ENCODE assay signal across 16 mouse cellular contexts in genomic region chr9:78319499-78319898, GRCm38 (mm10). TPM values are rescaled to one million over a fixed set of nuclear protein-coding genes. Genes with fewer than 3 reads are reported as not detected.
A peak's percentile ranks its signal among the peaks of the same experiment; 100 is the strongest.
DNase-seq lines count a peak whose midpoint lies in the region; ATAC-seq and TF ChIP-seq lines count a peak whose summit lies in the region.
"Had no signal": no experiment of that assay in that cellular context is flagged by ENCODE, and none has a peak within 500 bp of the region (broad histone marks: within the 10 kb centered on the region; RNA-seq: fewer than 3 reads in every experiment).

No protein-coding gene starts in this region.

- no peaks in the 10 kb centered on the region for H3K4me1 ChIP-seq in lung, embryonic 14.5 days (ENCODE audit: insufficient read depth)
- H3K4me1 ChIP-seq in small intestine, adult 2 months (ENCODE audit: control insufficient read depth, insufficient read depth, insufficient read length, low read length): no peaks in the 10 kb centered on the region
- H3K4me1 ChIP-seq: embryonic facial prominence, embryonic 13.5 days; liver, embryonic 15.5 days; neural tube, embryonic 12.5 days had no signal

- WGBS in lung, embryonic 14.5 days: 11% methylated on average over 1 of the region's 1 CpGs
- WGBS in small intestine, adult 2 months: 8% methylated on average over 1 of the region's 1 CpGs

- no peaks in the 10 kb centered on the region for H3K9me3 ChIP-seq in lung, embryonic 14.5 days (ENCODE audit: low read depth, low read length)
- H3K9me3 ChIP-seq: embryonic facial prominence, embryonic 13.5 days; liver, embryonic 15.5 days; neural tube, embryonic 12.5 days had no signal

- no peak overlapping the region for H3K4me2 ChIP-seq in lung, embryonic 14.5 days
- H3K4me2 ChIP-seq: embryonic facial prominence, embryonic 13.5 days; heart, embryonic 11.5 days; liver, embryonic 15.5 days; neural tube, embryonic 12.5 days had no signal

- TF ChIP-seq POLR2A in small intestine, adult 2 months (IDR thresholded peaks at IDR 0.05; ENCODE audit: low read depth, low read length): no peak

- intact Hi-C loops in heart, postnatal 36 days (cut with DNase I): no loop called here
- intact Hi-C loops in gastrocnemius, postnatal 14 days (cut with DNase I; ENCODE audit: low total_unique reads): no loop called here

- no peaks in the 10 kb centered on the region for H3K27me3 ChIP-seq in lung, embryonic 14.5 days (ENCODE audit: insufficient read depth, low read length)
- H3K27me3 ChIP-seq in small intestine, adult 2 months (ENCODE audit: control insufficient read depth, insufficient read depth, low read length): no peaks in the 10 kb centered on the region
- H3K27me3 ChIP-seq: embryonic facial prominence, embryonic 13.5 days; liver, embryonic 15.5 days; neural tube, embryonic 12.5 days had no signal

- TF ChIP-seq CTCF in lung, embryonic 14.5 days (IDR thresholded peaks at IDR 0.05; ENCODE audit: low read depth): peak; percentile 69
- peak; percentile 35; the same call in 1 of the 2 replicates for TF ChIP-seq CTCF in small intestine, adult 2 months (IDR thresholded peaks at IDR 0.05; ENCODE audit: extremely low read depth, insufficient read length, insufficient replicate concordance, low read depth, low read length)

- no peak overlapping the region for H3K4me3 ChIP-seq in lung, embryonic 14.5 days (ENCODE audit: low read depth, low read length)
- no peak overlapping the region for H3K4me3 ChIP-seq in small intestine, adult 2 months (ENCODE audit: low read depth, low read length)
- H3K4me3 ChIP-seq: embryonic facial prominence, embryonic 13.5 days; liver, embryonic 15.5 days; neural tube, embryonic 12.5 days had no signal

- H3K27ac ChIP-seq in lung, embryonic 14.5 days (ENCODE audit: low read depth): no peak overlapping the region
- no peak overlapping the region for H3K27ac ChIP-seq in small intestine, adult 2 months (ENCODE audit: insufficient read depth, low read depth, low read length)
- H3K27ac ChIP-seq: embryonic facial prominence, embryonic 13.5 days; liver, embryonic 15.5 days; neural tube, embryonic 12.5 days had no signal

- H3K36me3 ChIP-seq in lung, embryonic 14.5 days (ENCODE audit: insufficient read depth): no peaks in the 10 kb centered on the region
- H3K36me3 ChIP-seq in small intestine, adult 2 months (ENCODE audit: control insufficient read depth, insufficient read depth, low read length): no peaks in the 10 kb centered on the region
- H3K36me3 ChIP-seq: embryonic facial prominence, embryonic 13.5 days; liver, embryonic 15.5 days; neural tube, embryonic 12.5 days had no signal

- peak; percentile 17 for DNase-seq in heart, adult 11 months
- DNase-seq in heart, postnatal 36 days: no peak
- DNase-seq in lung, embryonic 14.5 days: peak; percentile 39
- DNase-seq in lung, postnatal 4 days: no peak
- DNase-seq in Muller cell, postnatal 12 days (ENCODE audit: inconsistent ontology term): peak; percentile 14
- DNase-seq in gastrocnemius, postnatal 14 days: no peak
- DNase-seq: cerebellum, adult 11 months had no signal

- H3K9ac ChIP-seq in lung, embryonic 14.5 days: no peak overlapping the region
- H3K9ac ChIP-seq: embryonic facial prominence, embryonic 13.5 days; liver, embryonic 15.5 days; neural tube, embryonic 12.5 days had no signal

- no peak for ATAC-seq in lung, embryonic 14.5 days (ENCODE audit: insufficient read depth)
- no peak for ATAC-seq in activated CD4-positive, CD25-positive, alpha-beta regulatory T cell, adult 4 months

RNA-seq across cellular contexts. Expression of gene Omt2a, which starts 4.9 kb away (rescaled TPM):
- not detected for total RNA-seq in heart, postnatal 36 days (2021)
- polyA plus RNA-seq in lung, embryonic 14.5 days (2014; fragmentation: Nextera tagmentation; extraction: Ambion mirVana): not detected in 2 replicates
- polyA plus RNA-seq in small intestine, adult 2 months (2012; rRNA removed): not detected in 2 replicates
- not detected for polyA plus RNA-seq in activated CD4-positive, CD25-positive, alpha-beta regulatory T cell, adult 4 months (2017; shearing (Covaris generic))
- not detected for total RNA-seq in gastrocnemius, postnatal 14 days (2021)
- total RNA-seq: layer of hippocampus, adult 8-10 months; megakaryocyte-erythroid progenitor cell, adult 5-6 weeks had no signal
- polyA plus RNA-seq: embryonic facial prominence, embryonic 13.5 days; heart, embryonic 11.5 days; liver, embryonic 15.5 days; neural tube, embryonic 12.5 days; stomach, embryonic 16.5 days had no signal

RNA-seq across cellular contexts. Expression of gene Omt2b, which starts 7.9 kb away (rescaled TPM):
- total RNA-seq in heart, postnatal 36 days (2021): not detected
- polyA plus RNA-seq in lung, embryonic 14.5 days (2014; fragmentation: Nextera tagmentation; extraction: Ambion mirVana): not detected in 2 replicates
- not detected in 2 replicates for polyA plus RNA-seq in small intestine, adult 2 months (2012; rRNA removed)
- polyA plus RNA-seq in activated CD4-positive, CD25-positive, alpha-beta regulatory T cell, adult 4 months (2017; shearing (Covaris generic)): not detected
- total RNA-seq in gastrocnemius, postnatal 14 days (2021): not detected
- total RNA-seq: layer of hippocampus, adult 8-10 months; megakaryocyte-erythroid progenitor cell, adult 5-6 weeks had no signal
- polyA plus RNA-seq: embryonic facial prominence, embryonic 13.5 days; heart, embryonic 11.5 days; liver, embryonic 15.5 days; neural tube, embryonic 12.5 days; stomach, embryonic 16.5 days had no signal

RNA-seq across cellular contexts. Expression of gene Gm10639, which starts 29.8 kb away (rescaled TPM):
- total RNA-seq in heart, postnatal 36 days (2021): not detected
- polyA plus RNA-seq in lung, embryonic 14.5 days (2014; fragmentation: Nextera tagmentation; extraction: Ambion mirVana): not detected in 2 replicates
- 0.17 TPM in 1 of 2 replicates, not detected in the other for polyA plus RNA-seq in small intestine, adult 2 months (2012; rRNA removed)
- polyA plus RNA-seq in activated CD4-positive, CD25-positive, alpha-beta regulatory T cell, adult 4 months (2017; shearing (Covaris generic)): not detected
- not detected for total RNA-seq in gastrocnemius, postnatal 14 days (2021)
- total RNA-seq: layer of hippocampus, adult 8-10 months; megakaryocyte-erythroid progenitor cell, adult 5-6 weeks had no signal
- polyA plus RNA-seq: embryonic facial prominence, embryonic 13.5 days; heart, embryonic 11.5 days; liver, embryonic 15.5 days; neural tube, embryonic 12.5 days had no signal

RNA-seq across cellular contexts. Expression of gene Gsta2, which starts 36.1 kb away (rescaled TPM):
- total RNA-seq in heart, postnatal 36 days (2021): under 1 TPM in 1 of 2 experiments, not detected in 1; 0.46 TPM
- 0.21 TPM in 1 of 2 replicates, not detected in the other for polyA plus RNA-seq in lung, embryonic 14.5 days (2014; fragmentation: Nextera tagmentation; extraction: Ambion mirVana)
- 0.71 TPM in 1 of 2 replicates, not detected in the other for polyA plus RNA-seq in small intestine, adult 2 months (2012; rRNA removed)
- polyA plus RNA-seq in activated CD4-positive, CD25-positive, alpha-beta regulatory T cell, adult 4 months (2017; shearing (Covaris generic)): not detected
- total RNA-seq in gastrocnemius, postnatal 14 days (2021): not detected
- total RNA-seq: megakaryocyte-erythroid progenitor cell, adult 5-6 weeks had no signal
- polyA plus RNA-seq: heart, embryonic 11.5 days; neural tube, embryonic 12.5 days had no signal

RNA-seq across cellular contexts. Expression of gene Dppa5a, which starts 48.5 kb away (rescaled TPM):
- not detected for total RNA-seq in heart, postnatal 36 days (2021)
- not detected in 2 replicates for polyA plus RNA-seq in lung, embryonic 14.5 days (2014; fragmentation: Nextera tagmentation; extraction: Ambion mirVana)
- not detected in 2 replicates for polyA plus RNA-seq in small intestine, adult 2 months (2012; rRNA removed)
- polyA plus RNA-seq in activated CD4-positive, CD25-positive, alpha-beta regulatory T cell, adult 4 months (2017; shearing (Covaris generic)): not detected
- not detected for total RNA-seq in gastrocnemius, postnatal 14 days (2021)
- total RNA-seq: megakaryocyte-erythroid progenitor cell, adult 5-6 weeks had no signal
- polyA plus RNA-seq: heart, embryonic 11.5 days; liver, embryonic 15.5 days; neural tube, embryonic 12.5 days had no signal

Comparison
In these comparisons a context has a peak if more than half of its experiments do, and no peak if none do; other contexts are left out.
1. DNase-seq: peak in heart, adult 11 months (single experiment), lung, embryonic 14.5 days (single experiment) and Muller cell, postnatal 12 days (single experiment); none in heart, postnatal 36 days (0 of 2), lung, postnatal 4 days (0 of 2) and gastrocnemius, postnatal 14 days (single experiment).